17 mouse cellular contexts compared by ENCODE assay signal in the genomic region with DNA sequence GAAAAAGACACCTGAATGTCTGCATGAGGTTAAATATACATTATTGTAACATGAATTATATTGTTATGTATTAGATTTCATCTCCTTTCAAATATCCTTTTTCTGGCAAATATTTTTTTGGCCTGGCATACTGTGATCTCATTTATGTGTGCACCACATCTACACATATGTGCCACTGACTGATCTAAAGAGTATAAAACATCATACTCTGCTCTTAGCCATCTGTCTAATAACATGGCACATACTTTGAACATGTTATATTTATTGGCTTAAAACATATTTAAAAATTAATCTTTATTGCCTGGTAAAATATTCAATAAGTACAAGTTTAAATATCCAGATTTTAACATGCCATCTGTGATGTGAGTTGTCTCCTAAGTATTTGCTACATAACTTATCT.
"Had no signal": no experiment of that assay in that cellular context is flagged by ENCODE, and none has a peak within 500 bp of the region (broad histone marks: within the 10 kb centered on the region; RNA-seq: fewer than 3 reads in every experiment).

No protein-coding gene starts in this region.

- DNase-seq: lung, adult 2 months; lung, postnatal 14 days; lung, postnatal 36 days; right cerebral cortex, postnatal 14 days; thymus, adult 2 months; thymus, postnatal 25 days; thymus, postnatal 4 days had no signal

- H3K27me3 ChIP-seq: lung, embryonic 15.5 days; megakaryocyte, embryonic 14.5 days; midbrain, embryonic 13.5 days; midbrain, embryonic 15.5 days; neural tube, embryonic 12.5 days; stomach, embryonic 15.5 days had no signal

- H3K36me3 ChIP-seq: lung, embryonic 15.5 days; midbrain, embryonic 13.5 days; midbrain, embryonic 15.5 days; neural tube, embryonic 12.5 days; stomach, embryonic 15.5 days had no signal

- H3K4me3 ChIP-seq: lung, embryonic 15.5 days; megakaryocyte, embryonic 14.5 days; midbrain, embryonic 13.5 days; midbrain, embryonic 15.5 days; neural tube, embryonic 12.5 days; stomach, embryonic 15.5 days had no signal

- H3K4me2 ChIP-seq: lung, embryonic 15.5 days; midbrain, embryonic 11.5 days; midbrain, embryonic 13.5 days; midbrain, embryonic 15.5 days; neural tube, embryonic 12.5 days; stomach, embryonic 15.5 days had no signal

- H3K9me3 ChIP-seq: lung, embryonic 15.5 days; megakaryocyte, embryonic 14.5 days; midbrain, embryonic 13.5 days; midbrain, embryonic 15.5 days; neural tube, embryonic 12.5 days; stomach, embryonic 15.5 days had no signal

- ATAC-seq: lung, postnatal 0 days; midbrain, embryonic 13.5 days; midbrain, embryonic 15.5 days had no signal

- H3K4me1 ChIP-seq: lung, embryonic 15.5 days; megakaryocyte, embryonic 14.5 days; midbrain, embryonic 13.5 days; midbrain, embryonic 15.5 days; neural tube, embryonic 12.5 days; stomach, embryonic 15.5 days had no signal

- H3K9ac ChIP-seq: lung, embryonic 15.5 days; midbrain, embryonic 13.5 days; midbrain, embryonic 15.5 days; neural tube, embryonic 12.5 days; stomach, embryonic 15.5 days had no signal

- H3K27ac ChIP-seq: lung, embryonic 15.5 days; macrophage; midbrain, embryonic 13.5 days; midbrain, embryonic 15.5 days; neural tube, embryonic 12.5 days; stomach, embryonic 15.5 days; stomach, postnatal 0 days had no signal
